Mouse (Mus musculus): ENCODE data around the gene Gm28048.

Gm28048 gene

DNA sequence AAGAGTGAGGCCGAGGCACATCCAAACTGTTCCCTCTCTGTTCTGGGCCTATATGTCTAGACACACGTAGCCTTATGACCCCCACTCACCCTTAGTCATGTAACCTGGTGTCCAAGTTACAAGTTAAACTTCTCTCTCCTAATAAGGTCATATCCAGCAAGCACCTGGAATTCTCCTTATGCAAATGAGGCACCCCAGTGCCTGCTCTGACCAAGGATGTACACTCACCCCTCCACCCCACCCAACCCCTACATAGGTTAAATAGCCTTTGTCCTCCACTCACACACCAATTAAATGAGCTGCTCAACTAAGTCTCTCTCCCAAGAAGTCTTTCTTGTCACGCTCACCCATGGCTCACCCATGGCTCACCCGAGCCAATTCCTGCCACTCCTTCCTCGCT, 190.2 kb downstream of the Gm28048 start:
- no peak for DNase-seq

DNA sequence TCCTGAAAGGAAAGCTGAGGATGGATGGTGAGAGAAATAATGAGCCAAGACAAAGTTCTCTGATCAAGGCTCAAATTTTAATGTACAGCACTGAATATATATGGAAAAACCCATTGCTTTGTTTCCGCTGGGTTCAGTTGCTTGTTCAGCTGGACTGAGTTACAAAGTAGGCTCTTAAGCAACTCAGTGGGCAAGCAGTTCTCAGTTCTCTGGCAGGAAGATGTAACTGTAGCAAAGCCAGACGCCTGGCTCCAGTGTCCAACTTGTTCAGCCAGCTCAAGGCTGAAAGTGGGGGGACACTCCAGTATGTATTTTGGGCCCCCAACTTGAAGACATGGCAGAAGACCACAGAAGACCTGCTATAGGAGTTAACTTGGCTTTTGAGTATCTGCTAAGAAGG, 194.1 kb downstream of the Gm28048 start:
- DNase-seq = no peak
